Mouse (Mus musculus): Measurements from ENCODE around the gene Dpy19l3. TPM values are rescaled to one million over a fixed set of nuclear protein-coding genes. Genes with fewer than 3 reads are reported as not detected.
A peak's percentile ranks its signal among the peaks of the same experiment; 100 is the strongest.

Gene Dpy19l3
- total and polyA plus RNA-seq, 2 experiments from 2014 or later: 36.9 to 52.7 TPM

- WGBS: 62% methylated on average over 9 of the region's 9 CpGs
- no peaks in the 10 kb centered on the region for H3K27me3 ChIP-seq (ENCODE audit: insufficient read depth, low read length)
- H3K27ac ChIP-seq (ENCODE audit: low read depth, low read length): no peak overlapping the region
- TF ChIP-seq CTCF (IDR thresholded peaks at IDR 0.05): no peak
- H3K4me3 ChIP-seq (ENCODE audit: low read depth, low read length): no peak overlapping the region
- H3K4me1 ChIP-seq (ENCODE audit: insufficient read depth, low read length): no peaks in the 10 kb centered on the region
- no peak for ATAC-seq (ENCODE audit: low FRiP score)
- H3K4me2 ChIP-seq (ENCODE audit: low read depth, low read length, poor library complexity, severe bottlenecking): no peak overlapping the region
- H3K36me3 ChIP-seq (ENCODE audit: insufficient read depth, low read length): peaks cover 9% of the 10 kb centered on the region; the same call in 1 of the 2 replicates
- no peak overlapping the region for H3K9ac ChIP-seq (replicated peaks; ENCODE audit: low read length, poor library complexity, severe bottlenecking)
- no peaks in the 10 kb centered on the region for H3K9me3 ChIP-seq (ENCODE audit: low read length)
- no peak for DNase-seq (ENCODE audit: low spot score)
These were observed 105.8 kb downstream of the Dpy19l3 start for GRCm38 (mm10) chr7:35648239-35649069.

GRCm38 (mm10) chr7:35647101-35647698 lies 107.1 kb downstream of the Dpy19l3 start, which contains the start of gene Pdcd5:
Gene Pdcd5 (minus strand): TSS chr7:35647521.
- 0% methylated on average over 48 of the region's 64 CpGs for WGBS
- peak; percentile 93 for ATAC-seq (ENCODE audit: low FRiP score)
- DNase-seq (ENCODE audit: low spot score): peak; percentile 97
- Histone ChIP-seq H3K27me3 (ENCODE audit: insufficient read depth, low read length) (no peaks in the 10 kb centered on the region), H3K4me3 (ENCODE audit: low read depth, low read length) (peak within 1 kb of the TSS; percentile 81), H3K9me3 (ENCODE audit: low read length) (no peaks in the 10 kb centered on the region), H3K4me1 (ENCODE audit: insufficient read depth, low read length) (no peaks in the 10 kb centered on the region), H3K36me3 (ENCODE audit: insufficient read depth, low read length) (peaks cover 17% of the 10 kb centered on the region), H3K27ac (ENCODE audit: low read depth, low read length) (peak within 1 kb of the TSS; percentile 71), H3K4me2 (ENCODE audit: low read depth, low read length, poor library complexity, severe bottlenecking) (peak within 1 kb of the TSS; percentile 62), H3K9ac (replicated peaks; ENCODE audit: low read length, poor library complexity, severe bottlenecking) (peak within 1 kb of the TSS; percentile 83)
- no peak; the same call in 1 of the 2 replicates for TF ChIP-seq CTCF (IDR thresholded peaks at IDR 0.05)

GRCm38 (mm10) chr7:35646317-35647081 lies 107.8 kb downstream of the Dpy19l3 start:
- WGBS: 11% methylated on average over 34 of the region's 34 CpGs
- Histone ChIP-seq H3K4me3 (ENCODE audit: low read depth, low read length) (peak overlapping the region; percentile 81), H3K4me2 (ENCODE audit: low read depth, low read length, poor library complexity, severe bottlenecking) (peak overlapping the region; percentile 62), H3K27ac (ENCODE audit: low read depth, low read length) (peak overlapping the region; percentile 71), H3K9ac (replicated peaks; ENCODE audit: low read length, poor library complexity, severe bottlenecking) (peak overlapping the region; percentile 83), H3K36me3 (ENCODE audit: insufficient read depth, low read length) (peaks cover 17% of the 10 kb centered on the region), H3K9me3 (ENCODE audit: low read length) (no peaks in the 10 kb centered on the region), H3K27me3 (ENCODE audit: insufficient read depth, low read length) (no peaks in the 10 kb centered on the region), H3K4me1 (ENCODE audit: insufficient read depth, low read length) (no peaks in the 10 kb centered on the region)
- ATAC-seq (ENCODE audit: low FRiP score) (peak; percentile 44), DNase-seq (ENCODE audit: low spot score) (no peak)
- TF ChIP-seq CTCF (IDR thresholded peaks at IDR 0.05): no peak

- no peak overlapping the region for H3K4me3 ChIP-seq (ENCODE audit: low read depth, low read length)
- no peak for TF ChIP-seq CTCF (IDR thresholded peaks at IDR 0.05)
- no peak overlapping the region for H3K9ac ChIP-seq (replicated peaks; ENCODE audit: low read length, poor library complexity, severe bottlenecking)
- H3K27ac ChIP-seq (ENCODE audit: low read depth, low read length): no peak overlapping the region
- H3K4me1 ChIP-seq (ENCODE audit: insufficient read depth, low read length): no peaks in the 10 kb centered on the region
- H3K27me3 ChIP-seq (ENCODE audit: insufficient read depth, low read length): no peaks in the 10 kb centered on the region
- WGBS: 88% methylated on average over 6 of the region's 6 CpGs
- no peak overlapping the region for H3K4me2 ChIP-seq (ENCODE audit: low read depth, low read length, poor library complexity, severe bottlenecking)
- DNase-seq (ENCODE audit: low spot score) (no peak), ATAC-seq (ENCODE audit: low FRiP score) (no peak)
- peaks cover 52% of the 10 kb centered on the region for H3K36me3 ChIP-seq (ENCODE audit: insufficient read depth, low read length)
- H3K9me3 ChIP-seq (ENCODE audit: low read length): no peaks in the 10 kb centered on the region
These were observed 114.2 kb downstream of the Dpy19l3 start for GRCm38 (mm10) chr7:35640072-35640471.

GRCm38 (mm10) chr7:35636874-35637273 lies 117.4 kb downstream of the Dpy19l3 start:
- WGBS: 95% methylated on average over 9 of the region's 9 CpGs
- no peaks in the 10 kb centered on the region for H3K27me3 ChIP-seq (ENCODE audit: insufficient read depth, low read length)
- TF ChIP-seq CTCF (IDR thresholded peaks at IDR 0.05): no peak
- no peaks in the 10 kb centered on the region for H3K4me1 ChIP-seq (ENCODE audit: insufficient read depth, low read length)
- no peaks in the 10 kb centered on the region for H3K9me3 ChIP-seq (ENCODE audit: low read length)
- no peak overlapping the region for H3K4me3 ChIP-seq (ENCODE audit: low read depth, low read length)
- peaks cover 44% of the 10 kb centered on the region for H3K36me3 ChIP-seq (ENCODE audit: insufficient read depth, low read length)
- no peak overlapping the region for H3K4me2 ChIP-seq (ENCODE audit: low read depth, low read length, poor library complexity, severe bottlenecking)
- no peak for DNase-seq (ENCODE audit: low spot score)
- H3K9ac ChIP-seq (replicated peaks; ENCODE audit: low read length, poor library complexity, severe bottlenecking): no peak overlapping the region
- H3K27ac ChIP-seq (ENCODE audit: low read depth, low read length): no peak overlapping the region
- no peak for ATAC-seq (ENCODE audit: low FRiP score)
